Mouse (Mus musculus): ENCODE data around the gene Arntl2.

GRCm38 (mm10) chr6:146863154-146863553 is 67.3 kb downstream of the Arntl2 start:
- TF ChIP-seq POLR2A (IDR thresholded peaks at IDR 0.05; ENCODE audit: extremely low read depth, insufficient read depth, low read length) (no peak), CTCF (IDR thresholded peaks at IDR 0.05; ENCODE audit: extremely low read depth, insufficient read depth, low read length) (no peak)

Measured in cortical plate, adult 2 months (tissue).